In the genomic region with DNA sequence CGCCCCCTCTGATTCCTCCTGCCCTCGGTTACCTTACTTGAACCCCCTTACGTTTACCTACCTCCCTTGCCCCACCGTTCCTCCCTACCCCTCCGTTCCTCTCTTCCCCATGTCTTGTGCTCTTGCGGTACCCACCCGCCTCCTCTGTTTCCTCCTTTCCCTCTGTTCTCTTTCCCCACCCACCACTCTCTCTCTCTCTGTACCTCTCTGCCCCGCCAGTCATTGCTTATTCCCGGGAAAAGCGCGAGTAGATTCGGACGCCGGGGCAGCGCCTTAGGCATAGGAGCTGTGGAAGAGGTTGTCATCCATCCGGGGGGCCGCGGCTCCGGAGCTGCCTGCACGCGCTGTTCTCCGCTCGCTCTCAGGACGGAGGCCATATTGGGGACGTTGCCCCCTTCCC, we compare ENCODE assay signal across 8 mouse cellular contexts. TPM values are rescaled to one million over a fixed set of nuclear protein-coding genes. Genes with fewer than 3 reads are reported as not detected.
DNase-seq lines count a peak whose midpoint lies in the region; ATAC-seq lines count a peak whose summit lies in the region.

No protein-coding gene starts in this region.

- H3K9me3 ChIP-seq in heart, embryonic 12.5 days (replicated peaks): no peaks in the 10 kb centered on the region
- H3K9me3 ChIP-seq in limb, embryonic 15.5 days: no peaks in the 10 kb centered on the region

- ATAC-seq in heart, embryonic 12.5 days (ENCODE audit: insufficient number of reproducible peaks, low FRiP score): no peak
- no peak for ATAC-seq in limb, embryonic 15.5 days (ENCODE audit: insufficient number of reproducible peaks, low FRiP score, low TSS enrichment, low read depth)

- DNase-seq in heart, adult 11 months: no peak
- peak; percentile 36 for DNase-seq in thymus, postnatal 4 days
- no peak for DNase-seq in thymus, postnatal 36 days
- DNase-seq in cerebellum, postnatal 10 days: no peak
- DNase-seq in cerebellum, postnatal 36 days: no peak
- DNase-seq in layer of hippocampus, postnatal 10 days (ENCODE audit: low spot score in 2 of 2): no peak

- peak overlapping the region; percentile 59 for H3K4me2 ChIP-seq in heart, embryonic 12.5 days
- peak overlapping the region; percentile 30 for H3K4me2 ChIP-seq in limb, embryonic 15.5 days

- peaks cover 37% of the 10 kb centered on the region for H3K4me1 ChIP-seq in heart, embryonic 12.5 days (replicated peaks)
- peaks cover 46% of the 10 kb centered on the region for H3K4me1 ChIP-seq in limb, embryonic 15.5 days

- peak overlapping the region; percentile 38; the same call in 1 of the 2 replicates for H3K9ac ChIP-seq in heart, embryonic 12.5 days
- H3K9ac ChIP-seq in limb, embryonic 15.5 days: no peak overlapping the region

- WGBS in heart, embryonic 12.5 days: 33% methylated on average over 25 of the region's 25 CpGs
- WGBS in limb, embryonic 15.5 days: 33% methylated on average over 25 of the region's 25 CpGs

- peak overlapping the region; percentile 24 for H3K4me3 ChIP-seq in heart, embryonic 12.5 days
- H3K4me3 ChIP-seq in limb, embryonic 15.5 days: peak overlapping the region; percentile 9; the same call in 1 of the 2 replicates

- no peak overlapping the region for H3K27ac ChIP-seq in heart, embryonic 12.5 days (ENCODE audit: poor library complexity, severe bottlenecking)
- no peak overlapping the region for H3K27ac ChIP-seq in limb, embryonic 15.5 days

- H3K27me3 ChIP-seq in heart, embryonic 12.5 days (replicated peaks): peaks cover 98% of the 10 kb centered on the region
- H3K27me3 ChIP-seq in limb, embryonic 15.5 days: peaks cover 37% of the 10 kb centered on the region

- H3K36me3 ChIP-seq in heart, embryonic 12.5 days: no peaks in the 10 kb centered on the region
- no peaks in the 10 kb centered on the region; the same call in 1 of the 2 replicates for H3K36me3 ChIP-seq in limb, embryonic 15.5 days

RNA-seq across cellular contexts. Expression of gene Rap1gap, which starts 59.0 kb away (rescaled TPM):
- 4.3 and 4.9 TPM in 2 replicates for polyA plus RNA-seq in heart, embryonic 12.5 days (2016; fragmentation: Nextera tagmentation; extraction: Ambion mirVana)
- polyA plus RNA-seq in limb, embryonic 15.5 days (2015; fragmentation: Nextera tagmentation; extraction: Ambion mirVana): 7.7 TPM in 2 replicates
- total RNA-seq in layer of hippocampus, postnatal 10 days (2021): 100 to 1,000 TPM; 206 to 220 TPM
